Mouse (Mus musculus) CD8-positive naive resting alpha-beta T cell, adult 2 months (primary cell): ENCODE data around the gene 6430531B16Rik.

ENCODE experiments used
- DNase-seq, 2 experiments: peaks; one replicate each; pipeline ENCODE4 v3.0.0; 2022; ENCODE audit warnings: low read depth in 2 of 2, low spot score in 2 of 2

The 6430531B16Rik gene

GRCm38 (mm10) chr7:139971436-139971835 lies 7.1 kb downstream of the 6430531B16Rik start:
- no peak for DNase-seq

GRCm38 (mm10) chr7:139970979-139971378 lies 7.6 kb downstream of the 6430531B16Rik start:
- no peak for DNase-seq

GRCm38 (mm10) chr7:139970216-139970919 lies 8.2 kb downstream of the 6430531B16Rik start:
- no peak for DNase-seq

GRCm38 (mm10) chr7:139969348-139970130 lies 9.0 kb downstream of the 6430531B16Rik start:
- peak; percentile 71 to 82 for DNase-seq

GRCm38 (mm10) chr7:139968428-139968827 lies 10.1 kb downstream of the 6430531B16Rik start:
- DNase-seq, result peak; percentile 34 to 48

GRCm38 (mm10) chr7:139967175-139967574 lies 11.4 kb downstream of the 6430531B16Rik start:
- DNase-seq, result no peak

GRCm38 (mm10) chr7:139963814-139964213 lies 14.7 kb downstream of the 6430531B16Rik start:
- no peak for DNase-seq

GRCm38 (mm10) chr7:139961141-139961540 lies 17.4 kb downstream of the 6430531B16Rik start:
- no peak for DNase-seq

GRCm38 (mm10) chr7:139957958-139958357 lies 20.6 kb downstream of the 6430531B16Rik start:
- no peak for DNase-seq

- DNase-seq, result no peak
These were observed 21.1 kb downstream of the 6430531B16Rik start for GRCm38 (mm10) chr7:139957437-139957836.

GRCm38 (mm10) chr7:139956658-139957057 lies 21.9 kb downstream of the 6430531B16Rik start:
- no peak for DNase-seq

GRCm38 (mm10) chr7:139955505-139955904 lies 23.1 kb downstream of the 6430531B16Rik start:
- DNase-seq, result no peak

GRCm38 (mm10) chr7:139951991-139952633 lies 26.4 kb downstream of the 6430531B16Rik start:
- DNase-seq, result no peak

- no peak for DNase-seq
These were observed 27.5 kb downstream of the 6430531B16Rik start for GRCm38 (mm10) chr7:139951079-139951478.

- peak in 1 of 2 experiments; percentile 32 for DNase-seq
These were observed 28.1 kb downstream of the 6430531B16Rik start for GRCm38 (mm10) chr7:139950283-139950971.

GRCm38 (mm10) chr7:139949893-139950282 lies 28.7 kb downstream of the 6430531B16Rik start:
- peak in 1 of 2 experiments; percentile 44 for DNase-seq

- no peak for DNase-seq
These were observed 32.5 kb downstream of the 6430531B16Rik start for GRCm38 (mm10) chr7:139946032-139946431.

GRCm38 (mm10) chr7:139945516-139945915 lies 33.0 kb downstream of the 6430531B16Rik start:
- no peak for DNase-seq

- no peak for DNase-seq
These were observed 34.0 kb downstream of the 6430531B16Rik start for GRCm38 (mm10) chr7:139944291-139945240.

GRCm38 (mm10) chr7:139943674-139944281 lies 34.8 kb downstream of the 6430531B16Rik start, which contains the start of gene Utf1:
Gene Utf1, plus strand, starts transcription at chr7:139943789.
- no peak for DNase-seq
